Mouse (Mus musculus): ENCODE measurements around the gene Thnsl2.
A peak's percentile ranks its signal among the peaks of the same experiment; 100 is the strongest.

- TF ChIP-seq CTCF (IDR thresholded peaks at IDR 0.05; ENCODE audit: insufficient read depth, low read length) = peak; percentile 73
- no peak for TF ChIP-seq POLR2A (IDR thresholded peaks at IDR 0.05; ENCODE audit: borderline replicate concordance, extremely low read depth, low read depth, low read length)
Observed at GRCm38 (mm10) chr6:71149534-71149933, 5.3 kb upstream of the Thnsl2 start.

Data from lung, adult 2 months (tissue).